Mouse (Mus musculus) lung, embryonic 15.5 days (tissue): ENCODE measurements around the gene Gm10273. TPM values are rescaled to one million over a fixed set of nuclear protein-coding genes. Genes with fewer than 3 reads are reported as not detected.

Experiments
- ATAC-seq: fragments of 200-750 bp; cut with Nextera tagmentation; 2 replicates; pipeline ENCODE4 v1.8.0; 2017; ENCODE audit warnings: moderate number of reproducible peaks, borderline replicate concordance; ENCODE audit not compliant: low FRiP score, low TSS enrichment; ENCODE audit errors: extremely low read depth
- H3K27ac ChIP-seq: fragments of 300-500 bp; sonication (generic); 2 replicates; pipeline ENCODE4 v1.5.1; 2015; ENCODE audit warnings: moderate library complexity, mild to moderate bottlenecking, inconsistent platforms
- H3K27me3 ChIP-seq: fragments of 300-500 bp; sonication (generic); 2 replicates; pipeline ENCODE4 v1.6.1; 2015; ENCODE audit warnings: inconsistent platforms
- H3K36me3 ChIP-seq: fragments of 300-500 bp; sonication (generic); 2 replicates; pipeline ENCODE4 v1.6.1; 2015; ENCODE audit warnings: inconsistent platforms
- H3K4me1 ChIP-seq: fragments of 300-500 bp; sonication (generic); 2 replicates; pipeline ENCODE4 v1.6.1; 2015; ENCODE audit warnings: inconsistent platforms
- H3K4me2 ChIP-seq: fragments of 300-500 bp; sonication (generic); 2 replicates; pipeline ENCODE4 v1.6.1; 2015; ENCODE audit warnings: inconsistent platforms, mild to moderate bottlenecking, moderate library complexity
- H3K4me3 ChIP-seq: fragments of 300-500 bp; sonication (generic); 2 replicates; pipeline ENCODE4 v1.5.1; 2015; ENCODE audit warnings: mild to moderate bottlenecking, inconsistent platforms
- H3K9ac ChIP-seq: fragments of 300-500 bp; sonication (generic); 2 replicates; pipeline ENCODE4 v1.6.1; 2015; ENCODE audit warnings: inconsistent platforms
- H3K9me3 ChIP-seq: fragments of 300-500 bp; sonication (generic); 2 replicates; pipeline ENCODE4 v1.6.1; 2016; ENCODE audit warnings: inconsistent platforms
- WGBS: fragments of 180-500 bp; shearing (Covaris S2); methylation state at CpG from one replicate; pipeline ENCODE4 v1.1.7; 2015; 5-methylcytosine and 5-hydroxymethylcytosine counted together
- polyA plus RNA-seq: library from polyadenylated mRNA; unstranded; fragments of >200 nt; fragmentation: Nextera tagmentation; extraction: Ambion mirVana; gene quantifications from 2 replicates; pipeline ENCODE4 v1.2.1, GENCODE M21; 2015

Gm10273 gene
- polyA plus RNA-seq, 1 experiment from 2014 or later, result 5.7 TPM

- Histone ChIP-seq H3K27ac (no peak overlapping the region), H3K9ac (no peak overlapping the region), H3K36me3 (no peaks in the 10 kb centered on the region), H3K27me3 (no peaks in the 10 kb centered on the region), H3K4me1 (peaks cover 34% of the 10 kb centered on the region), H3K4me3 (no peak overlapping the region), H3K9me3 (no peaks in the 10 kb centered on the region), H3K4me2 (no peak overlapping the region)
- WGBS, result 91% methylated on average over 12 of the region's 12 CpGs
- no peak for ATAC-seq
Observed at GRCm38 (mm10) chr10:59438651-59439050, 43.2 kb downstream of the Gm10273 start.

- Histone ChIP-seq H3K27ac (peak overlapping the region; percentile 74), H3K36me3 (no peaks in the 10 kb centered on the region), H3K4me2 (peak overlapping the region; percentile 12; the same call in 1 of the 2 replicates), H3K4me1 (peaks cover 41% of the 10 kb centered on the region), H3K9me3 (no peaks in the 10 kb centered on the region), H3K9ac (no peak overlapping the region), H3K4me3 (no peak overlapping the region), H3K27me3 (no peaks in the 10 kb centered on the region)
- 23% methylated on average over 5 of the region's 5 CpGs for WGBS
- ATAC-seq, result no peak; the same call in 1 of the 2 replicates
Observed at GRCm38 (mm10) chr10:59439508-59439931, 44.1 kb downstream of the Gm10273 start.

GRCm38 (mm10) chr10:59440177-59440576 lies 44.7 kb downstream of the Gm10273 start:
- ATAC-seq, result peak; percentile 40; the same call in 1 of the 2 replicates
- 36% methylated on average over 6 of the region's 6 CpGs for WGBS
- no peak overlapping the region for H3K4me3 ChIP-seq
- H3K4me1 ChIP-seq, result peaks cover 46% of the 10 kb centered on the region
- no peak overlapping the region for H3K9ac ChIP-seq
- H3K27ac ChIP-seq, result peak overlapping the region; percentile 74
- H3K36me3 ChIP-seq, result no peaks in the 10 kb centered on the region
- H3K4me2 ChIP-seq, result no peak overlapping the region
- H3K9me3 ChIP-seq, result no peaks in the 10 kb centered on the region
- no peaks in the 10 kb centered on the region for H3K27me3 ChIP-seq

GRCm38 (mm10) chr10:59441735-59442134 lies 46.3 kb downstream of the Gm10273 start, which contains the start of gene Oit3:
Gene Oit3, minus strand, starts transcription at chr10:59441778.
- no peaks in the 10 kb centered on the region for H3K36me3 ChIP-seq
- H3K4me1 ChIP-seq, result peaks cover 46% of the 10 kb centered on the region
- H3K27ac ChIP-seq, result peak within 1 kb of the TSS; percentile 74
- H3K4me2 ChIP-seq, result no peak within 1 kb of the TSS
- H3K9ac ChIP-seq, result no peak within 1 kb of the TSS
- no peak within 1 kb of the TSS for H3K4me3 ChIP-seq
- 67% methylated on average over 11 of the region's 11 CpGs for WGBS
- no peaks in the 10 kb centered on the region for H3K27me3 ChIP-seq
- ATAC-seq, result no peak
- no peaks in the 10 kb centered on the region for H3K9me3 ChIP-seq

GRCm38 (mm10) chr10:59443212-59443611 lies 47.8 kb downstream of the Gm10273 start:
- WGBS, result 6% methylated on average over 7 of the region's 7 CpGs
- Histone ChIP-seq H3K4me1 (peaks cover 46% of the 10 kb centered on the region), H3K4me3 (no peak overlapping the region), H3K27ac (peak overlapping the region; percentile 13), H3K9ac (no peak overlapping the region), H3K9me3 (no peaks in the 10 kb centered on the region), H3K4me2 (0 out of 2 replicates have a peak overlapping the region, but pooled peaks have one; percentile 1), H3K27me3 (no peaks in the 10 kb centered on the region), H3K36me3 (no peaks in the 10 kb centered on the region)
- 0 out of 2 replicates have a peak, but pooled peaks have one; percentile 27 for ATAC-seq

- Histone ChIP-seq H3K27ac (0 out of 2 replicates have a peak overlapping the region, but pooled peaks have one; percentile 1), H3K36me3 (no peaks in the 10 kb centered on the region), H3K9me3 (no peaks in the 10 kb centered on the region), H3K9ac (no peak overlapping the region), H3K4me1 (peaks cover 45% of the 10 kb centered on the region), H3K27me3 (no peaks in the 10 kb centered on the region), H3K4me3 (no peak overlapping the region), H3K4me2 (no peak overlapping the region)
- WGBS, result 73% methylated on average over 3 of the region's 3 CpGs
- no peak for ATAC-seq
Observed at GRCm38 (mm10) chr10:59444106-59444505, 48.7 kb downstream of the Gm10273 start.

- no peaks in the 10 kb centered on the region for H3K27me3 ChIP-seq
- H3K9me3 ChIP-seq, result no peaks in the 10 kb centered on the region
- H3K4me1 ChIP-seq, result peaks cover 39% of the 10 kb centered on the region
- no peaks in the 10 kb centered on the region for H3K36me3 ChIP-seq
- H3K9ac ChIP-seq, result no peak overlapping the region
- no peak overlapping the region for H3K27ac ChIP-seq
- ATAC-seq, result no peak
- WGBS, result 32% methylated on average over 8 of the region's 8 CpGs
- H3K4me3 ChIP-seq, result no peak overlapping the region
- no peak overlapping the region for H3K4me2 ChIP-seq
Observed at GRCm38 (mm10) chr10:59444635-59445034, 49.2 kb downstream of the Gm10273 start.

Other genes with a start within 250 kb of the Gm10273 start
- 68.0 and 69.9 TPM in 2 replicates for gene Sept10, start 173.8 kb upstream of the Gm10273 start, polyA plus RNA-seq
- 10.7 and 11.4 TPM in 2 replicates for gene Sowahc, start 173.7 kb upstream of the Gm10273 start, polyA plus RNA-seq
- 71.3 and 72.0 TPM in 2 replicates for gene P4ha1, start 72.3 kb upstream of the Gm10273 start, polyA plus RNA-seq
- 0.14 and 0.60 TPM in 2 replicates for gene Pla2g12b, start 8.0 kb downstream of the Gm10273 start, polyA plus RNA-seq
- gene Oit3, start 46.1 kb downstream of the Gm10273 start, polyA plus RNA-seq, result 2.1 and 2.7 TPM in 2 replicates
- gene Gm10322, start 220.4 kb downstream of the Gm10273 start, polyA plus RNA-seq, result not detected in 2 replicates
- 29.9 and 30.8 TPM in 2 replicates for gene Mcu, start 221.1 kb downstream of the Gm10273 start, polyA plus RNA-seq